Mouse (Mus musculus) embryonic facial prominence, embryonic 15.5 days (tissue): Measurements from ENCODE around the gene Golph3. TPM values are rescaled to one million over a fixed set of nuclear protein-coding genes. Genes with fewer than 3 reads are reported as not detected.

ENCODE experiments used
- ATAC-seq: fragments of 200-750 bp; cut with Nextera tagmentation; 2 replicates; pipeline ENCODE4 v1.8.0; 2017; ENCODE audit warnings: low read depth, moderate TSS enrichment; ENCODE audit not compliant: insufficient number of reproducible peaks, low FRiP score, low TSS enrichment
- H3K27ac ChIP-seq: fragments of 300-500 bp; sonication (generic); replicated peaks from 2 replicates; pipeline ENCODE4 v1.5.1; 2015; ENCODE audit warnings: mild to moderate bottlenecking, inconsistent platforms
- H3K27me3 ChIP-seq: fragments of 300-500 bp; sonication (generic); 2 replicates; pipeline ENCODE4 v1.6.1; 2015; ENCODE audit warnings: inconsistent platforms
- H3K36me3 ChIP-seq: fragments of 300-500 bp; sonication (generic); 2 replicates; pipeline ENCODE4 v1.6.1; 2015; ENCODE audit warnings: mild to moderate bottlenecking, inconsistent platforms
- H3K4me1 ChIP-seq: fragments of 300-500 bp; sonication (generic); 2 replicates; pipeline ENCODE4 v1.6.1; 2015; ENCODE audit warnings: inconsistent platforms
- H3K4me2 ChIP-seq: fragments of 300-500 bp; sonication (generic); replicated peaks from 2 replicates; pipeline ENCODE4 v1.6.1; 2015; ENCODE audit warnings: mild to moderate bottlenecking, inconsistent platforms
- H3K4me3 ChIP-seq: fragments of 300-500 bp; sonication (generic); replicated peaks from 2 replicates; pipeline ENCODE4 v1.5.1; 2015; ENCODE audit warnings: mild to moderate bottlenecking, inconsistent platforms
- H3K9ac ChIP-seq: fragments of 300-500 bp; sonication (generic); 2 replicates; pipeline ENCODE4 v1.6.1; 2015; ENCODE audit warnings: inconsistent platforms
- H3K9me3 ChIP-seq: fragments of 300-500 bp; sonication (generic); replicated peaks from 2 replicates; pipeline ENCODE4 v1.6.1; 2016; ENCODE audit warnings: inconsistent platforms
- WGBS: fragments of 180-500 bp; shearing (Covaris S2); methylation state at CpG from one replicate; pipeline ENCODE4 v1.1.7; 2015; 5-methylcytosine and 5-hydroxymethylcytosine counted together
- polyA plus RNA-seq: library from polyadenylated mRNA; unstranded; fragments of >200 nt; fragmentation: Nextera tagmentation; extraction: Ambion mirVana; gene quantifications from 2 replicates; pipeline ENCODE4 v1.2.1, GENCODE M21; 2015

Gene Golph3
- polyA plus RNA-seq, 1 experiment from 2014 or later: 93.5 TPM

GRCm38 (mm10) chr15:12319889-12320288 is 1.4 kb upstream of the Golph3 start:
- Histone ChIP-seq H3K4me1 (peaks cover 13% of the 10 kb centered on the region), H3K4me3 (no peak overlapping the region), H3K27me3 (peaks cover 4% of the 10 kb centered on the region), H3K9ac (no peak overlapping the region), H3K4me2 (no peak overlapping the region), H3K27ac (no peak overlapping the region), H3K36me3 (no peaks in the 10 kb centered on the region), H3K9me3 (no peaks in the 10 kb centered on the region)
- WGBS: 48% methylated on average over 5 of the region's 5 CpGs
- ATAC-seq: no peak

GRCm38 (mm10) chr15:12320441-12321090 is 684 bp upstream of the Golph3 start:
- Histone ChIP-seq H3K4me2 (peak overlapping the region; percentile 77), H3K4me1 (peaks cover 13% of the 10 kb centered on the region), H3K9ac (peak overlapping the region; percentile 98), H3K4me3 (peak overlapping the region; percentile 76), H3K27ac (peak overlapping the region; percentile 96), H3K9me3 (no peaks in the 10 kb centered on the region), H3K27me3 (peaks cover 4% of the 10 kb centered on the region), H3K36me3 (no peaks in the 10 kb centered on the region)
- peak; percentile 22; the same call in 1 of the 2 replicates for ATAC-seq
- 2% methylated on average over 22 of the region's 22 CpGs for WGBS

DNA sequence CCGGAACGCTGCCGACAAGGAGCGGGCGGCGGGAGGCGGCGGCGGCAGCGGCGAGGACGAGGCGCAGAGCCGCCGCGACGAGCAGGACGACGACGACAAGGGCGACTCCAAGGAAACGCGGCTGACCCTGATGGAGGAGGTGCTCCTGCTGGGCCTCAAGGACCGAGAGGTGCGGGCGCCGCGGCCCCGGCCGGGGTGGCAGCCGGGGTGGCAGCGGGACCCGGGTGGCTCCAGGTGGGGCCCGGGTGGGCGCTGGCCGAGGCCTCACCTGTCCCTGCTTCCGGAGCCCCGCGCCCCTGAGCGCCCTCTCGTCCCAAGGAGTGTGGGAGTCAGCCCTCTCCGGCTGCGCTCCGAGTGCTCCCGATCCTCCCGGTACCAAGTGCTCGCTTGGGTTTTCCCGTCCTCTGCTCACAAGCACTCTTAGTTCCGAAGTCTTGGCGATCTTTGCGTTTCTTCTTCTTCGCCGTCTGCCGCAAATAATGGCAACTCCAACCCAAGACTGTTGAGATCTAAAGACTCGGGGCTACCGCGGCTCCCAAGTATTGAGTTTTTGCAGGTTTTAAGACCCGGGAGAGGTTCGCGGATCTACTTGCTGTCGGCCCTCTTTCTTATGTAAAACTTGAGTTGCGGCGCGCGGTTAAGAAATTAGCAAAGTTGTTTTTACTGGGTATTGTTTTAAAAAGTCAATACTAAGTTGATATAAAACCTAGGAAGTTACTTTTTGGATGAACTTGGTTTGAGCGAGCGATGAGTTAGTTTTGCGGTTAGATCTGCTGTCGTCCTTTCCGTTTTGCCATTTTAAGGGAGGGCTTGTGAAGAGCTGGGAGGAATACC is 755 bp downstream of the Golph3 start, which contains the start of gene 1810049J17Rik:
Gene 1810049J17Rik (minus strand): TSS at position 112 of the 834 bp plus-strand sequence.
- Histone ChIP-seq H3K9ac (peak within 1 kb of the TSS; percentile 98), H3K4me2 (peak within 1 kb of the TSS; percentile 77), H3K4me3 (peak within 1 kb of the TSS; percentile 76), H3K36me3 (no peaks in the 10 kb centered on the region), H3K27me3 (peaks cover 4% of the 10 kb centered on the region), H3K9me3 (no peaks in the 10 kb centered on the region), H3K27ac (peak within 1 kb of the TSS; percentile 96), H3K4me1 (peaks cover 13% of the 10 kb centered on the region)
- ATAC-seq: no peak
- under 1% methylated on average over 70 of the region's 70 CpGs for WGBS

DNA sequence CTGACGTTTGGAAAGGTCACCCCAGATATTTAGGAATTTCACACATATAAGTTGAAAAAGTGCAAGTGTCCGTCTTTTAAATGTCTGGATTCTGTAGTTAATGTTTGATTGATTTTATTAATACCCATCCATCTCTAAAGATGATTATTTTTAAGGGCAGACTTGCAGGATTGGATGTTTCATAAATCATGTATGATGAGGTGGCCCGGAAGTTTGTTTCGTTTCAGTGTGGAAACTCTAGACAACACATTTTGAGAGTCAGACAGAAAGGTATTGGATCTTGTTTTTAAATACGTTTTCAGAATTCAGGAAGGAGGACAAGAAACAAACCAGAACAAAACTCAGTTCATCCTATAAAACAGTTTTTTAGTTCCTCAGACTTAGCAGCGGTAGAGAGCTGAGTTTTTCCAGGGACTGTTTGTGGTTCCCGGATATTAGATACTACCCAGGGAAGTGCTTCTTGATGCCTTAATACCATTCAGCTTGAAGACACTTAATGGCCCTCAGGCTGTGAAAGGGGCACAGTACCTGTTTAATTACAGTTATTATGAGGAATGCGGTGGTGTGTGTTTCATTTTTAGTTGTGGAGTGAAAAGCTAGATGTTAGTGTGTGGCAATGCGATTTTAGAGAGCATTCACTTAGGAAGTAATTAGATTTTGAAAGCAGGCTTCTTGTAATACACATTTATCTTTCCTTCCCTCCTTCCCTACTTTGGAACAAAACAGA is 1.6 kb downstream of the Golph3 start:
- ATAC-seq: no peak

GRCm38 (mm10) chr15:12324326-12324725 is 3.1 kb downstream of the Golph3 start:
- H3K9ac ChIP-seq: no peak overlapping the region
- no peaks in the 10 kb centered on the region for H3K9me3 ChIP-seq
- H3K36me3 ChIP-seq: no peaks in the 10 kb centered on the region
- peaks cover 4% of the 10 kb centered on the region for H3K27me3 ChIP-seq
- no peak overlapping the region for H3K4me3 ChIP-seq
- 88% methylated on average over 1 of the region's 1 CpGs for WGBS
- no peak for ATAC-seq
- peak overlapping the region; percentile 10; the same call in 1 of the 2 replicates for H3K4me2 ChIP-seq
- peaks cover 15% of the 10 kb centered on the region for H3K4me1 ChIP-seq
- H3K27ac ChIP-seq: no peak overlapping the region

More for the DNA sequence above, 1.6 kb downstream of the Golph3 start:
- Histone ChIP-seq H3K27ac (peak overlapping the region; percentile 96), H3K4me1 (peaks cover 15% of the 10 kb centered on the region), H3K9ac (peak overlapping the region; percentile 98), H3K36me3 (no peaks in the 10 kb centered on the region), H3K4me3 (peak overlapping the region; percentile 76), H3K9me3 (no peaks in the 10 kb centered on the region), H3K27me3 (peaks cover 4% of the 10 kb centered on the region), H3K4me2 (peak overlapping the region; percentile 77)
- 4% methylated on average over 9 of the region's 9 CpGs for WGBS

- H3K4me2 ChIP-seq: no peak overlapping the region
Measured at GRCm38 (mm10) chr15:12330389-12330788, 9.1 kb downstream of the Golph3 start.

DNA sequence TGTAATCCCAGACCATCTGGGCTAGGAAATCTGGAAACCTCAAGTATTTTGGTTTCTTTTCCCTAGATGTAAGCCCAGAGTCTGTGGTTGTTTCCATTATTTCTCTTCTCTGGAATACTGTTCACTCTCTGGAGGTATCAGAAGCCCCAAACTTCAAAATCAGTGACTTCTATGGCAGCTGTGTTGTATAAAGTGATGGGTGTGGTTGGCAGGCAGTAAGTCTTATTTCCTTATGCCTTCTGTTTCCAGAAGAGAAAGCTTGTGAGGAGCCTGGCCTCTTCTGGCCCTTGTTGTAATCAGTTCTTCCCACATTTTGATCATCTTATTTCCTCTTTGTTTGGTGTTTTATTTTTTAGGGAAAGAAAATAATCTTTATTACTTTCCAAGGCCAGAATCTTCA is 9.6 kb downstream of the Golph3 start:
- Histone ChIP-seq H3K27me3 (no peaks in the 10 kb centered on the region), H3K4me2 (no peak overlapping the region), H3K36me3 (no peaks in the 10 kb centered on the region), H3K9ac (no peak overlapping the region), H3K4me3 (no peak overlapping the region), H3K27ac (no peak overlapping the region), H3K4me1 (peaks cover 14% of the 10 kb centered on the region), H3K9me3 (no peaks in the 10 kb centered on the region)
- ATAC-seq: no peak

More at GRCm38 (mm10) chr15:12330389-12330788, 9.1 kb downstream of the Golph3 start:
- Histone ChIP-seq H3K27me3 (no peaks in the 10 kb centered on the region), H3K36me3 (no peaks in the 10 kb centered on the region), H3K27ac (no peak overlapping the region), H3K4me3 (no peak overlapping the region), H3K4me1 (peaks cover 14% of the 10 kb centered on the region), H3K9me3 (no peaks in the 10 kb centered on the region), H3K9ac (no peak overlapping the region)
- no peak for ATAC-seq
- 87% methylated on average over 3 of the region's 3 CpGs for WGBS

GRCm38 (mm10) chr15:12331300-12331699 is 10.1 kb downstream of the Golph3 start:
- 58% methylated on average over 1 of the region's 1 CpGs for WGBS
- Histone ChIP-seq H3K4me1 (peaks cover 14% of the 10 kb centered on the region), H3K9ac (no peak overlapping the region), H3K36me3 (no peaks in the 10 kb centered on the region), H3K9me3 (no peaks in the 10 kb centered on the region), H3K27ac (no peak overlapping the region), H3K4me2 (no peak overlapping the region), H3K27me3 (no peaks in the 10 kb centered on the region), H3K4me3 (no peak overlapping the region)
- ATAC-seq: no peak

GRCm38 (mm10) chr15:12334381-12334780 is 13.1 kb downstream of the Golph3 start:
- Histone ChIP-seq H3K36me3 (no peaks in the 10 kb centered on the region), H3K27ac (no peak overlapping the region), H3K9ac (no peak overlapping the region), H3K4me1 (peaks cover 14% of the 10 kb centered on the region), H3K4me3 (no peak overlapping the region), H3K27me3 (no peaks in the 10 kb centered on the region), H3K4me2 (no peak overlapping the region), H3K9me3 (no peaks in the 10 kb centered on the region)
- no peak for ATAC-seq
- WGBS: 85% methylated on average over 4 of the region's 4 CpGs

DNA sequence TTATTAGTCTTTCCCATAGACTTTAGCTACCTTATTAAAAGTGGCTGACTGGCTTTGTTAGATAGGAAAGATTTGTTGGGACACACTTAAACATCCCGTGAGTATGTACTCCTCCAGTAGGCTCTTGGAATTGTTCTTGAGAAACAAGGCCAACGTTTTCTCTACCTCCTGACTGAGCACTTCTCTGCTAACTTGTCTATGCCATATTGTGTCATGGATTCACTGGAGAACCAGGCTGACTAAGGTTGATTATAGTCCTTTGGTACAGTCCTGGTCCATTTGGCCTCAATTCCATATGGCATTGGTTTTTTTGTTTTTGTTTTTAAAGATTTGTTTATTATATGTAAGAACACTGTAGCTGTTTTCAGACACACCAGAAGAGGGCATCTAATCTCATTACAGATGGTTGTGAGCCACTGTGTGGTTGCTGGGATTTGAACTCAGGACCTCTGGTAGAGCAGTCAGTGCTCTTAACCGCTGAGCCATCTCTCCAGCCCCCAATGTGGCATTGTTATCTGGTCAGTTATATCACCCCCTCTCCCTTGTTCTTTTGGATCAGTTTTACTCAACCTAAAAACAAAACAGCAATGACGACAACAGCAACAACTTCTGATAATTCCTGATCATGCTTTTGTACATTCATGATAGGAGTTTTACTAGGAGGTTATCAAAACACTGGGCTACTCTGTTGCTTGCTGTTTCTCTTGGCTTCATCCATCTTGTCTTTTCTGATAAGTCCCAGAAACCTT is 16.0 kb downstream of the Golph3 start:
- no peak for ATAC-seq
- Histone ChIP-seq H3K9me3 (no peaks in the 10 kb centered on the region), H3K27me3 (no peaks in the 10 kb centered on the region), H3K4me3 (no peak overlapping the region), H3K36me3 (peaks cover 3% of the 10 kb centered on the region; the same call in 1 of the 2 replicates), H3K27ac (no peak overlapping the region), H3K4me1 (peaks cover 6% of the 10 kb centered on the region; the same call in 1 of the 2 replicates), H3K4me2 (no peak overlapping the region), H3K9ac (no peak overlapping the region)
- 89% methylated on average over 4 of the region's 4 CpGs for WGBS
